Mouse (Mus musculus) frontal cortex, postnatal 25 days (tissue): Measurements from ENCODE around the gene Simc1.

Experiments
- DNase-seq, 2 experiments: peaks; one replicate each; pipeline ENCODE4 v3.0.0; 2022; ENCODE audit warnings: low spot score in 2 of 2

Gene Simc1

DNA sequence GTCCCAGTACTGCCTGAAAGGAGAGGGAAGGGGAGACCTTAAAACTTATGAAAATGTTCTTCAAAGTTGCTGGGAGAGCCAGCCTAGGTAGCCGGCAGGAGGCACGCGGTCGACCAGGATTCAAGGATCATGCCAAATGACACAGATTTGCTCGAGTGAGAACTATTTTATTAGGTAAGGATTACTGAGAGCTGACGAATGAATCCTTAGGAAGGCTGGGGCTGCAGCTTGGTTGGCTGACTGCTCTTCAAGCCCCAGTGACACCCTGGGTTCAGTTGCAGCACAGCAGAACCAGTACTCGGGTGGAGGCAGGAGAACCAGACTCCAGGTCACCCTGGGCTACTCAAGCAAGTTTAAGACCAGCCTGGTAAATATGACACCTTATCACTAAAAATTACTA, 44.5 kb downstream of the Simc1 start:
- no peak for DNase-seq

DNA sequence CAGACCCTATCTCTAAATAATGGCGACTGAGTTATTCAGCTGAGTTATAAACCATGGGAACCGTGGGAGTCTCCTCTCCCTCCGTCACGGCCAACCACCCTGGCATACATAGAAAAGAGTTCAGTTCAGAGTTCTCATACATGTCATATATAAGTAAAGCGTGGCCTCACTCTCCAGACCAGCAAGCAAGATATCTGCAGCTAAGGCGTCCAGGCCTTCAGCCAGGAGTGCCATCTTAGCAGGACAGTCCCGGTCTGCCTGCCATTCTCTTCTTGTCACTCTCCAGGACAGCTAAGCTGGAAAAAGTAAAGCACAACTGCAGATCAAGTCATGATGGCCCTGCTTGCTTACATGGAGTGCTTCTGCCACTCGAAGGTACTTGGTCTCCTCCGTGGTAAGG, 52.6 kb downstream of the Simc1 start:
- no peak for DNase-seq

DNA sequence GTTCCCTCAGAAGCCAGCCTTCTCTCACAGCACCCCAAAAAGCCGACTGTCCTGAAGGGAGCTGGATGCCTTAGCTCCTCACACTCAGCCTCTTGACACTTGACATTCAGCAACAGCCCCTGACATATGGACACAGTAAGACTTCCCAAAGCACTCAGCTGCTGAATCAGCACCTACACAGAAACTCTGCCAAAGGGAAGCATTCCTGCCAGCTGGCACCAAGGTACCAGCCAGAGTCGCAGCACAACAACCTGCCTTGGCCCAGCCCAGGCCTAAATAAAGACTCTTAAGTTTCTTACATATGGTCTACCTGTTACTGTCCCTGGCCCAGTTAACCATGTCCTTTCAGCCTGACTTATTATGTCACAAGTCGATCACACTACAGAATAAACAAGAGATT, 53.2 kb downstream of the Simc1 start:
- DNase-seq = no peak

DNA sequence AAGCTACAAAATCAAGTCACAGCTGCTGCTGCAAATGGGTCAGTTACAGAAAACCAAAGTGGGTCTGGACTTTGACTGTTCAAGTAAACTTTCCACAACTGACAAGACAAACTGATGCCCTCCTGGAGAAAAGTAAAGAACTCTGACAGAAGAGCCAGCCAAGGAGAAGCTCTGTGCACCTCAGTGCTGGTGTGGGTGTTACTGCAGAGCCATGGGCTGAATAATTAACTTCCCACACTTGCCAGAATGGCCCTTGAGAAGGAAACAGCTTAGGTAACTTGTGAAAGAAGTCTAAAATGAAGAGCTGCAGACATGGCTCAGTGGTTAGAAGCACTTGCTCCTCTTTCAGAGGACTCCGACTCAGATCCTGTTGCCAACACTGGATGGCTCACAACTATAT, 54.1 kb downstream of the Simc1 start:
- DNase-seq = no peak

DNA sequence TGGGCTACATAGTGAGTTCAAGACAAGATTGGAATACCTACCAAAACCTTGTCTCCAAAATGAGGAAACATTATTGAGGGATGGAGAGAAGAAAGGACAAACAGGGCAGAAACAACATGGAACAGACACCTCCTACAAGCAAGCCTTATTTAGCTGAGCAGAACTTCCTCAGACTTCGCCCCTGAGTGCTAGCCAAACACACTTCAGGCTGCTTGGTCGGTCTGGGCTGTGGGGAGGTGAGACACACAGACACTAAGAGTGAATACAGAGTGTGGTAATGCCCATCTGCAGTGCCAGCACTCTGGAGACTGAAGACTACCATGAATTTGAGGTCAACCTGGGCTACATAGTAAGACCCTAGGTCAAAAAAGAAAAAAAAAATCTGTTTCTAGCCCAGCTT, 56.1 kb downstream of the Simc1 start:
- DNase-seq = no peak

DNA sequence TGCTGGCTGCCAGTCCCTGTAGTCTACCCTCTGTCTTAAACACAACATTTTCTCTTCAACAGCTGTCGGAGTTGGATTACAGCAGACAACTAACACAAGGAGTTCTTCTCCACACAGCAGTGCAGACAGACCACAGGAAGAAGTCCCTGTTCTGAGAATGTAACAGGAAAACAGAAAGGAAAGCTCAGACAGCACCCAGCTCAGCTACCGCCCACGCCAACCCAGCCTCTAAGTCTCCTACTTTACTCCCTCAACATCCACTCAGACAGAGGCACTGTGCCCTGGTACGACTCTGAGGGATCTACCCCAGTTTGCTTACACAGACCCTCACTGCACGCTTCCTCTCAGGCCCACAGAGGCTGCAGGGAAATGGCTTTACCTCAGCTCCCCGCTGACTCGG, 57.0 kb downstream of the Simc1 start:
- no peak for DNase-seq

DNA sequence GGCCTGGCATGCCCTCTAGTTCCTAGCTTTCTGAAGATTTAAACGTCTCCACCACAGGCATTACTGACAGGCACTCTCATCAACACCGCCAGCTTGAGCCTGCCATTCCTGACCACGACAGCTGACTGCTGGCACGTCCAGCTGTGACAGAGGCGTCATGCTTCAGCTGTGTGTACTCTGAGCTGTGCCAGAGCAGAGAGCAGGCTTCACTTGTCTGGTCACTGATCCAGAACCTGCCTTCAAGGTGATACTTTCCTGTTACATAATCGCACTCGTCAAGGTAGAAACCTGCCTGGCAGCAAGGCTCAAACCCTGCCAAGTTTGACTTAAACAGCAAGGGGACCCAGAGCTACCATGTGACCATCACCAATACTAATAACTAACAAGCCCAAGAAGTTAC, 59.0 kb downstream of the Simc1 start:
- no peak for DNase-seq

DNA sequence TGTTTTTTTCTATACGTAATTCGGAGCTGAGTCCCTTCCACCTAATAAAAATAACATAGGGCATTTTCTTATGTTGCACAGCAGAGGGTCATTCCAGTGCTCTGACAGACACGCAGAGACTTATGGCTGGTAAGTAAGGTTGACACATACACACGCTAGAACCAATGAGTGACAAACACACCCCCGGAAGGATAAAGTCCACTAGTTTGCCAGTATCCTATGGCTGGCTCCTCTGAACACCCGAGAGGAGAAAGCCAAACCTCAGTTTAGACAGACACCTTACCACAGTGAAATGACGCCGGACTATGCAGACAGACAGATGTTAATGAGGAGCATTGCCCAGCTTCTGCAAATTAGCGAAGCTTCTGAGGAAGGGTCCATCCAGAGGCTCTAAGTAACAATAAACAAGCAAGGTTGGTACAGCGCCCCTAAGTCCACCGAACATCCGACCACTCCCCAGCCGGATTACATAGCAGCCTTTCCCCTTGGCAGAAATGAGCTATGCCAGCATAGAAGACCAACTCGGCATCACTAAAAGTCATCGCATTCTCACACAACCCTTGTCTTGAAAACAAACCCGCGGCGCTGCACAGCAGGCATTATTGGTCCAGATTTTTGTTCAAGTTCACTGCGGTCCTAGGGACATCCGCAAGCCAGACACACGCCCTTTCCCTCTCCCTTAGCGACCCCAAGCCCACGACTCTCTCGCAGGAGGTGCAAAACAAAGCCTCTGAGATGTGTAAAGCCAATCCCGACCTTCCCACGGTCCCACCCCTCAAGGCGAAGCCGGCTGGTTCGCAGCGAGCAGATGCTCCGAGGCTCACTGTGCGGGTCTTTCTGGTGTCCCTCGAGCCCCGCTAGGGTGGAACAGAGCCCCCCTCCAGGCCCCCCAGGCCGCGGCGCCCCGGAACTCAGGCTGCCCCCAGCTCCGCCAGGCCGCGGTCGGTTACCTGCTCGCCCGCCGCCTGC, 60.9 kb downstream of the Simc1 start:
- no peak for DNase-seq

DNA sequence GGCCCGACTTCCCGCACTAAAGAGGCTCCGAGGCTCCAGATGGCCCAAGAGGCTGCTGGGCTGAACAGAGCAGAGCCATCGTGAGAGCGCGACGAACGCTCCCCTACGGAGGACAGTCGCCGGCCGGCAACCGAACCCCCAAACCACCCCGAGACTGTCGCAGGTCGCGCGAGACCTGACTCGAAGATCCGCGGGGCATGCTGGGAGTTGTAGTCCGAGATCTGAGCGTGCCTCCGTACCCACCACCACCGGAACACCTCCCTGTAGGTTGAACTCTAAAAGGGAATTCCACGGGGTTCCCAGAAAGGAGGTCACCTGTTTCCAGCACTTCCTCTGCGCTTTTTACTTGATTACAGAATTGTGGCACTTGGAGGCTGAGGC, 61.6 kb downstream of the Simc1 start, which contains the start of gene 4833439L19Rik:
Gene 4833439L19Rik (minus strand): TSS at position 235 of the 381 bp plus-strand sequence.
- DNase-seq = peak; percentile 83 to 88

DNA sequence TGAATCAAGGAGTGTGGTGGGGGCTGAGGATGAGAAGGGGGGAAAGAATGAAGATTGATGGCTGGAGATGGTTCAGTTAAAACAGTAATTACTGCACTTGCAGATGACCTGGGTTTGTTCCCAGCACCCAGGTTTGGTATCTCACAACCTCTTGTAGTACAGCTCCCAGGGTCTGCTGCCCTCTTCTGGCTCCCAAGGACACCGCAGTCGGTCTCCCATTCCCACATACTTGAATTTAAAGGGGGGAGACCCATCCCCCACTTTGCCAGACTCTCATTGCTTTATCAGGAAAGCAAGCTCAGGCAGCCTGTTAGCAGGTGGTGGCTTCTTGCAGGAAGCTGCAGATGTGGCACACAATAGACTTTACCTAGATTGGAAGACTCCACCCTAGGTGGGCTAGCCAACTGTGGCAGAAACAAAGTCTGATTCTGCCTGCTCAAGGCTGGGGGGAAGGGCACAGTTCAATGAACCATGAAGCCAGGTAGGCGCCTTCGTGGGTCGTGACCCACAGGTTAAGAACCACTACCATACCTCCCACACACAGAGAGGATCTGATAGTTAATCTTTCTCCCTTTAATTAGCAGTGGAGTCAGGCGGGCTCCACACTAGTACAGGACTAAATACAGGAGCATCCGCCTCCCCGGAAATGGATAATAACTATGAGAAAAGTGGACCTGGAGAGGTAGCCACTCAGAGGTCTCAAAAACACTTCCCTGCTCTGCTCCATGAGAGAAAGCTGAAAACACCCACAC, 62.2 kb downstream of the Simc1 start:
- no peak for DNase-seq

DNA sequence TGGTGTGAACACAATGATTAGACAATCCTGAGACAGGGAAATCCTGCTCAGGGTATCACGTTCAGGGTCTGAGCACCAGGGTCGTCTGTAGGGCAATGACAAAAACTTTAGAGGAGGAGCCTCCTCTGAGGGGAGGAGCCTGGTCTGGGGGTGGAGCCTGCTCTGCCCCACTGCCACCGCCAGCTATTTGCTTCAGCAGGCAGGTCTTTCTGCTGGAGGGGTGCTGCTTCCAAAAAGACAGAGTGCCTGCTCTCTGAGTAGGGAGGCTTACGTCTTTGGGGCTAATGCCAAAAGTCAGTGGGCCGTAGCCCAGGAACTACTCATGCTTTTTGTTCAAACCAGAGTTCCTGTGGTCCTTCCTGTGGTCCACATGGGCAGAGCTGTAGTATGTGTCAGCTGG, 64.8 kb downstream of the Simc1 start:
- DNase-seq = no peak

DNA sequence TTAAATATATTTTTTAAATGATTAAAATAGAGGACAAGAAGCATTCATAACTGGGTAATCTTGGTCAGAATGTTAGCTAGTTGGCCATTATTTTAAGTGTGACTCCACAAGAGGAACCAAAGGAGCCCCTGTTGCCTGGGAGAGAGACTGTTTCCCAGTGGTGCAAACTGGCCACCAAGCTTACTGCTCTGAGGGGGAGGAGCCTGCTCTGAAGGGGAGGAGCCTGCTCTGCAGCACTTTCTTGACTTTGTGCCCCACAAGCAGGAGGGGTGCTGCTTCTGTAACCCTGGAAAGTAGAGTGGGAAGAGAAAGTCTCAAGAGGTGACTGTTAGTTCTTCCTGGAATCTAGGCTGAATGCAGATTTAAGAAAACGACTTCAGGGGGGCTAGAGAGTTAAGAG, 65.7 kb downstream of the Simc1 start:
- no peak for DNase-seq

DNA sequence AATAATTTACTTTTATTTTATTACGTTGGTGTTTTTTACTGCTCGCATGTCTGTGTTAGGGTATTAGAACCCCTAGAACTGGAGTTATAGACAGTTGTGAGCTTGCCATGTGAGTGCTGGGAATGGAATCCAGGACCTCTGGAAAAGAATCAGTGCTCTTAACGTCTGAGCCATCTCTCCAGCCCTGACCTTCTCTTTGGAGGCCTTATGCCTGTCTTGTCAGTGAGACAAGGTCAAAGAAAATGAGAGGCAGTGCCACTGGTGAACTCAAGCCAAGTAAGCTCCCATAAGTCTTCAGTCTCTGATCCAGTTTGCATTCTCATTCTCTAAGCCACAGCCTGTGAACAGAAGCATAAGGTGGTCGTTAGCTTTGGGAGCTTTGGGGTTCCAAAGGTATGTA, 67.2 kb downstream of the Simc1 start:
- no peak for DNase-seq

DNA sequence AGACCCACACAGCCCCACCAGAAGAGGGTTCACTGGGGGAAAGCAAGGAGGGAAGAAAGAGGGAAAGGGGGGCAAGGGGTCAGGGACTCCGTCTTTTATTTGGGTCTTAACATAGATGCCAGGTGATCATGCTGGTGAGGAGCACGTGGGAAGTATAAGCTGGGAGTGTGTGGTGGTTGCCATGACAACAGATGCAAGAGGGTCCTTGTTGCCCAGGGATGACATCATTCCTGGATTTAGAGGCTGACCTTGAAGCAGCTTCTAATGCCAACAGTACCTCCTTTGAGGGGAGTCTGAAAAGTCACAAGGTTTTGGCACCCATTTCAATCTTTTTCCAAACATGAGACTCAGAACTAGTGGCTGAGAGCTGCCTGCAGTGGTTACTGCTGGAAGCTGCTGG, 68.1 kb downstream of the Simc1 start:
- no peak for DNase-seq

DNA sequence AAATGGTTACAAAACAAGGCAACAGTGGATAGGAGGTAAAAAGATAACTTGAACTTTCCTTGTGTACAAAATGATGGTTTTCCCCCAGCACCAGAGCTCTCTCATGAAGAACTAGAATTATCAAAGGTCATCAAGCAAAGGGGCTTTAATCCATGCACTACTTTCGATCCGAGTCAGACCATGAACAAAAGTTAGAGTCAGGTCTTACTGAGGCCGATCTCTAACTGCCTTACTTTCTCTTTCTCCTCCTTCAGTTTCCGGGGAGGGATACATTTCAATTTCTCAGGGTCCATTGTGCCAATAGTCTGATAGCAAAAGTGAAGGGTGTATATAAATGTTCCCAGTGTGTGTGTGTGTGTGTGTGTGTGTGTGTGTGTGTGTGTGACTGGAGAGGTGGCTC, 69.0 kb downstream of the Simc1 start:
- no peak for DNase-seq

DNA sequence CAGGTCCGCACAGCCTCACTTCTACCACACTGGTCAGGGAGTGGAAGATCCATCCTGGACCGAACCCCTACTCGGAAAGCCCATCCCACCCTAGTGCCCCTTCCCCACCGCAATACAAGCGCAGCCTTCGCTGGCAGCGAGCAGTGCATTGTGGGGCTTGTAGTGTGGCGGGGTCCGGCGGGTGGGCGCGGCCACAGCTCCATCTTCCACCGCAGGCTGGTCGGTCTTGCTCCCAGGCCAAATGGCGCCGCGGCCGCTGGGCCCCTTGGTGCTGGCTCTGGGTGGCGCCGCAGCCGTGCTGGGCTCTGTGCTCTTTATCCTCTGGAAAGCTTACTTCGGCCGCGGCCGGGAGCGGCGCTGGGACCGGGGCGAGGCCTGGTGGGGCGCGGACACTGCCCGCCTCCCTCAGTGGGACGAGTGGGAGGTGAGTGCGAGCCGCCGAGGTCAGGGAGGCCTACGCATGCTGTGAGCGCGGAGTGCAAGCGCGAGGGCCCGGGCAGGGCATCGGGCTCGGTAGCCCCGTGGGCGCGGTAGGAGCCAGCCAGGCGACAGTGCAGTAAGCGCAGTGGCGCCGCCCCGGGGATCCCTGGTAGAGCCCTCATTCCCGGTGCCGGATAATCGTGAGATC, 71.4 kb downstream of the Simc1 start, which contains the start of gene Arl10:
Gene Arl10 (plus strand): TSS at position 162 of the 628 bp plus-strand sequence.
- DNase-seq = peak; percentile 38 to 58

DNA sequence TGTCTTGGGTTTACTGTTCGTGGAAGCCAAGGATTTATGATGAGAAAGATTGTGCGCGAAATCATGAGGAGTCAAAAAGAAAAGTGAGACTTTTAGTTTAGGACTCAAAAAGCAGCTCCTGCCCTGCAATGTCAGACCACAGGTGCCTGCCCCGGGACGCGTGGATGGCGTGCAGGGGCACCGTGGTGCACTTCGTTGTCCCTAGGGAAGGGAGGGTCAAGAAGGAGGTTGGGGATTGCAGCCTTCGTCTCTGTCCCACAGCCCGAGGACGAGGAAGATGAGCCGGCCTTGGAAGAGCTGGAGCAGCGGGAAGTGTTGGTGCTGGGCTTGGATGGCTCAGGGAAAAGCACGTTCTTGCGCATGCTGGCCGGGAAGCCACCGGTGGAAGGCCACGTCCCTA, 71.9 kb downstream of the Simc1 start:
- DNase-seq = no peak

DNA sequence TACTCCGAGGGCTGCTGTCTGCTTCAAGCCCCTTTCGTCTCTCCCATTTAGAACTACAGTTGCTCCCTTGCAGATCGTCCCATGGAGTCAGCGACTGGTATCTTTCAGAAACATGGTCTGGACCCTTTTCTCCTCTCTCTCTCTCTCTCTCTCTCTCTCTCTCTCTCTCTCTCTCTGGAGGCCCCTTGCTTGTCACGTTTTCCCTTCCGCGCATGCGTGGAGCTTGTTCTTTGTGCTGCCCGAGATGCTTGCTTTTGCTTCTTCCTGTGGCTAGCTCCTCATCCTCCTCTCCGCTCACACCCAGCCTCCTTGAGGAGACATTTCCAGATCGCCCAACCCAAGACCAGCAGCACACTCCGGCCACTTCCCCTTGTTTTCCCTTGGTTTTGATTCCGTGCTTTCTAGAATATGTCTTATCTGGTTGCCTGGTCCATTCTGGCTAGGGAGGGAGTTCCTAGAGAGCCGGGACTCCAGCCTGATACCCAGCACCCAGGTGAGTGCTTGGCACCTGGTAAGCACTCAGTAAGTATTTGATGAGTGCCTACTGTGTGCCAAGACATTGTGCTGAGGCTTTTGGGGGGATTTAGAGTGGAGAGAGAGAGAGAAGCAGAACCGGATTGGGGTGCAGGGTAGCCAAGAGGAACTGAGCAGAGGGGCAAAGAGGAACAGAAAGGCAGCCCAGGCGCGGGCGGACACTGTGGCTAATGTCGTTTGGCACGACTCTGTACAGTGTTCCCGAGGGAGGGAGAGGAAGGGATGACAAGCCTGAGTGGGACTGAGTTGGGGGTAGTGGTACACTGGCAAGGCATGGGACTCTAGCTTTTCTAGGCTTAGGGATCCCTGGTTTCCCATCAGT, 74.3 kb downstream of the Simc1 start:
- DNase-seq = no peak

DNA sequence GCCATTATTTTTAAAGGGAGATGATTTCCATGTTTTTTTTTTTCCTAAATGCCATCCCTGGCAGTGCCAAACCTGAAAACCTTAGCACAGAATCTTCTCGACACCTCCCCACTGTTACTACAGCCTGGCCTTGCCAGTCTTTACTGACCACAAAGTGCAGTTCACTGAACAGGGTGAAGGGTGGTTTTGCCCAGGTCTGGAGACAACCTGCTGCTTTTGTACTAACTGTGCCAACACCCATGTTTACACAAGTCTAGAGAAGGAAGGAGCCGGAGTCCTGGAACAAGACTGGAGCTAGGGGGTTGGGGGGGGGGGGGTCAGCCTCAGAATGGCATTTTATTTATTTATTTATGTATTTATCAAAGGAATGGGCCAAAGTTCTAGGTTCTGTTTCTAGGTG, 77.8 kb downstream of the Simc1 start:
- DNase-seq = no peak

DNA sequence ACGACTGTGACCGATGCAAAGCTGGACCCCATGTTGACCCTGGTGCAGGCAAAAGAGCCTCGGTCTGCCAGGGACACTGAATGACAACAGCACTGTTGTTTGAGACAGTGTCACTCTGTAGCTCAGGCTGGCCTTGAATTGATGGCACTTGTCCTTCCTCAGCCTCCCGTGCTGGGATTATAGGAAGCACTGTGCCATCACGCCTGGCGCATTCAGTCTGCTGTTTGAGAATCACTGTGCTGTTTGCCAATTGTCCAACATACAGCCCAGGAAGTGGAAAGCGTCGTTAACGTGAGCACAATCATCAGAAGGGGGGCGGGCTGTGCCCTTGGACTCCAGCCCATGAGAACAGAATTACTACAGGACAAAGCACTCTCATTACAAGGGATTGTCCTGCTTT, 78.5 kb downstream of the Simc1 start:
- DNase-seq = no peak

DNA sequence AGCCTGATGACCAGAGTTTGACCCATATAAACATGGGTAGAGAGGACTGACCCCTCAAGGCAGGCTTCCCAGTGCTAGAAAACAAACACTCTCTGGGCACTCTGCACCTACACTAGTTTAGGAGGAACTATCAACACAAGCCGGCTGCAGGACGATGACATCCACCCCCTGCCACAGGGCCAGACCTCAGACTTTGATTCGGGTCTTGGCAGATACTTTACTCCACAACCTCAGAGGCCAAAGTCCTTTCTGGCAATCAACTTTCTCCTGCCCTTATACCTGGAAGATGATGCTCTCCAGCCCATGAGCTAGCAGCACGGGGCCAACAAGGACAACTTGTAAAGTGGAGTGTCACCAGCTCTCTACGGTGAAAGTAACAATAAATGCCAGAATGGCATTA, 79.3 kb downstream of the Simc1 start:
- DNase-seq = no peak

DNA sequence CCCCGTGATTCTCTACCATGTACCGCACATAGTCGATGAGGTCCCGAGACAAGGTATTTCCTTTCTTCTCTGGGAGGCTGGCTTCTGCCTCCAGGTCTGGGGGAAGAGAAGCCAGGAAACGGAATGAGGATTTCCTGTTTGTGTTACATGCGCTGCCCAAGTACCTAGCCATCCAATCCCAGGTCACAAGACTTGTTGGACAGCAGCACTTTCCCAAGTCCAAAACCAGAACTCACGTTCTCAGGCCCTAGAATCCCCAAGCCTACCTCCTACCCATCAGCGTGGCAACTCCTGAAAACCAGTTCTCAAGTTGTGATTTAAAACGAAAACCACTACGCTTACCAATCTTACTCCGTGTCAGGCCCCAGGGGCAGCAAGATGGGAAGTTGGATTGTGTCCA, 82.3 kb downstream of the Simc1 start:
- DNase-seq = no peak
